Mouse (Mus musculus) MEL (cell line): ENCODE data around the gene Tmem205. TPM values are rescaled to one million over a fixed set of nuclear protein-coding genes. Genes with fewer than 3 reads are reported as not detected.

Experiments
- DNase-seq: peaks from one replicate; pipeline ENCODE4 v3.0.0; 2011; ENCODE audit warnings: low read depth, low spot score
- H3K27ac ChIP-seq: 2 replicates; pipeline ENCODE4 v1.5.1; 2012; ENCODE audit warnings: low read depth, mild to moderate bottlenecking, control low read depth, low read length, moderate library complexity; ENCODE audit not compliant: control insufficient read depth
- H3K27me3 ChIP-seq, 2 experiments: fragments of 150-350 bp in 1 of 2; sonication (generic) in 1 of 2; 2 replicates each; pipeline ENCODE4 v1.6.1; 2012; ENCODE audit warnings: low read length in 2 of 2, mild to moderate bottlenecking in 2 of 2, improper control_type of control experiment in 1 of 2, moderate library complexity in 1 of 2; ENCODE audit not compliant: insufficient read depth in 2 of 2, control insufficient read depth in 1 of 2
- H3K36me3 ChIP-seq, 2 experiments: 2 replicates each; pipeline ENCODE4 v1.6.1; 2012 to 2014; ENCODE audit warnings: low read length in 2 of 2, improper control_type of control experiment in 1 of 2, inconsistent platforms in 1 of 2, mild to moderate bottlenecking in 1 of 2; ENCODE audit not compliant: insufficient read depth in 2 of 2, control insufficient read depth in 1 of 2
- H3K4me1 ChIP-seq, 2 experiments: fragments of 150-350 bp in 1 of 2; sonication (generic) in 1 of 2; 2 replicates each; pipeline ENCODE4 v1.6.1; 2012; ENCODE audit warnings: low read length in 2 of 2, improper control_type of control experiment in 1 of 2, mild to moderate bottlenecking in 1 of 2; ENCODE audit not compliant: insufficient read depth in 2 of 2, control insufficient read depth in 1 of 2
- H3K4me3 ChIP-seq, 2 experiments: fragments of 150-350 bp in 1 of 2; sonication (generic) in 1 of 2; 2 replicates each; pipeline ENCODE4 v1.5.1; 2012; ENCODE audit warnings: low read depth in 2 of 2, low read length in 2 of 2, mild to moderate bottlenecking in 2 of 2, moderate library complexity in 2 of 2, control low read depth in 1 of 2, improper control_type of control experiment in 1 of 2; ENCODE audit not compliant: control insufficient read depth in 1 of 2, insufficient read depth in 1 of 2
- H3K79me2 ChIP-seq: 2 replicates; pipeline ENCODE4 v1.6.1; 2012; ENCODE audit warnings: mild to moderate bottlenecking, low read length, moderate library complexity; ENCODE audit not compliant: control insufficient read depth, poor library complexity, insufficient read depth
- H3K9ac ChIP-seq: 2 replicates; pipeline ENCODE4 v1.6.1; 2012; ENCODE audit warnings: low read depth, mild to moderate bottlenecking, control low read depth, low read length, moderate library complexity; ENCODE audit not compliant: control insufficient read depth, poor library complexity, severe bottlenecking
- H3K9me3 ChIP-seq: fragments of 150-350 bp; sonication (generic); replicated peaks from 2 replicates; pipeline ENCODE4 v1.6.1; 2012; ENCODE audit warnings: mild to moderate bottlenecking, low read length, improper control_type of control experiment, moderate library complexity; ENCODE audit not compliant: insufficient read depth
- BHLHE40 ChIP-seq: IDR thresholded peaks from 2 replicates; pipeline ENCODE4 v1.6.1; 2012; ENCODE audit warnings: low read depth, mild to moderate bottlenecking, inconsistent platforms, low read length, improper control_type of control experiment, borderline replicate concordance
- ETS1 ChIP-seq: IDR thresholded peaks from 2 replicates; pipeline ENCODE4 v1.6.1; 2012; ENCODE audit warnings: low read depth, mild to moderate bottlenecking, inconsistent platforms, low read length, improper control_type of control experiment, moderate library complexity
- GABPA ChIP-seq: IDR thresholded peaks from 2 replicates; pipeline ENCODE4 v1.6.1; 2012; ENCODE audit warnings: low read depth, mild to moderate bottlenecking, inconsistent platforms, low read length, improper control_type of control experiment, moderate library complexity
- MAX ChIP-seq: IDR thresholded peaks from 2 replicates; pipeline ENCODE4 v1.6.1; 2011; ENCODE audit warnings: low read length, improper control_type of control experiment
- MEF2A ChIP-seq: IDR thresholded peaks from 2 replicates; pipeline ENCODE4 v1.6.1; 2014; ENCODE audit warnings: low read depth, mild to moderate bottlenecking, inconsistent platforms, low read length, improper control_type of control experiment; ENCODE audit not compliant: poor library complexity, insufficient replicate concordance, severe bottlenecking; ENCODE audit errors: extremely low read depth
- MXI1 ChIP-seq: IDR thresholded peaks from 2 replicates; pipeline ENCODE4 v1.6.1; 2011; ENCODE audit warnings: mild to moderate bottlenecking, low read depth, low read length, improper control_type of control experiment
- MYB ChIP-seq: IDR thresholded peaks from 2 replicates; pipeline ENCODE4 v1.6.1; 2011; ENCODE audit warnings: mild to moderate bottlenecking, low read depth, low read length, improper control_type of control experiment
- MYC ChIP-seq: IDR thresholded peaks from 2 replicates; pipeline ENCODE4 v1.6.1; 2011; ENCODE audit warnings: low read depth, mild to moderate bottlenecking, low read length, improper control_type of control experiment, moderate library complexity
- NRF1 ChIP-seq: IDR thresholded peaks from 2 replicates; pipeline ENCODE4 v1.6.1; 2014; ENCODE audit warnings: low read depth, mild to moderate bottlenecking, inconsistent platforms, low read length, improper control_type of control experiment, moderate library complexity; ENCODE audit not compliant: poor library complexity, insufficient read depth, severe bottlenecking
- POLR2AphosphoS5 ChIP-seq: IDR thresholded peaks from 2 replicates; pipeline ENCODE4 v1.6.1; 2012; ENCODE audit warnings: low read depth, borderline replicate concordance, mild to moderate bottlenecking, inconsistent platforms, low read length, moderate library complexity, mixed read lengths
- RCOR1 ChIP-seq: IDR thresholded peaks from 2 replicates; pipeline ENCODE4 v1.6.1; 2012; ENCODE audit warnings: low read depth, mild to moderate bottlenecking, inconsistent platforms, low read length, improper control_type of control experiment
- SMC3 ChIP-seq: IDR thresholded peaks from 2 replicates; pipeline ENCODE4 v1.6.1; 2011; ENCODE audit warnings: low read depth, low read length, improper control_type of control experiment
- TAL1 ChIP-seq: IDR thresholded peaks from 2 replicates; pipeline ENCODE4 v1.6.1; 2012; ENCODE audit warnings: mild to moderate bottlenecking, inconsistent platforms, low read length, moderate library complexity, mixed read lengths
- TCF12 ChIP-seq: IDR thresholded peaks from 2 replicates; pipeline ENCODE4 v1.6.1; 2014; ENCODE audit warnings: low read depth, mild to moderate bottlenecking, inconsistent platforms, low read length, improper control_type of control experiment, moderate library complexity
- USF1 ChIP-seq: IDR thresholded peaks from 2 replicates; pipeline ENCODE4 v1.6.1; 2014; ENCODE audit warnings: low read depth, mild to moderate bottlenecking, inconsistent platforms, low read length, improper control_type of control experiment, moderate library complexity
- USF2 ChIP-seq, 2 experiments: IDR thresholded peaks; 2 replicates each; pipeline ENCODE4 v1.6.1; 2011 to 2012; ENCODE audit warnings: improper control_type of control experiment in 2 of 2, low read length in 2 of 2, borderline replicate concordance in 1 of 2, inconsistent platforms in 1 of 2, low read depth in 1 of 2, mild to moderate bottlenecking in 1 of 2; ENCODE audit not compliant: insufficient read depth in 1 of 2
- ZMIZ1 ChIP-seq: IDR thresholded peaks from 2 replicates; pipeline ENCODE4 v1.6.1; 2012; ENCODE audit warnings: low read depth, mild to moderate bottlenecking, inconsistent platforms, low read length, improper control_type of control experiment, moderate library complexity
- polyA plus RNA-seq, 2 experiments: library from polyadenylated mRNA; stranded (reverse) in 1 of 2; unstranded in 1 of 2; fragments of >175 nt in 1 of 2; fragments of >200 nt in 1 of 2; gene quantifications; 2 replicates each; pipeline versions ENCODE4 v1.2.1 to v1.2.4; 2012; ENCODE audit warnings: low replicate concordance in 2 of 2, low read depth in 1 of 2; ENCODE audit not compliant: insufficient read length in 2 of 2, insufficient read depth in 1 of 2, missing spikeins in 1 of 2
- total RNA-seq: library from RNA; depleted of rRNA; stranded (reverse); fragments of 300-350 nt; gene quantifications from 2 replicates; pipeline ENCODE4 v1.2.3, GENCODE M21; 2012

Tmem205 gene
- total and polyA plus RNA-seq, 3 experiments, result 114 to 118 TPM; not detected in 1

- no peaks in the 10 kb centered on the region for H3K27me3 ChIP-seq
- H3K27ac ChIP-seq, result peak overlapping the region; percentile 36
- H3K79me2 ChIP-seq, result peaks cover 8% of the 10 kb centered on the region
- TF ChIP-seq MEF2A (no peak), TAL1 (no peak), ETS1 (peak; percentile 69; the same call in 1 of the 2 replicates), USF2 (IDR thresholded peaks at IDR 0.05; ENCODE audit: borderline replicate concordance in 1 of 2, insufficient read depth in 1 of 2, low read depth in 1 of 2, low read length in 2 of 2) (no peak), MXI1 (peak; percentile 81; the same call in 1 of the 2 replicates), MAX (peak; percentile 82), SMC3 (no peak), BHLHE40 (peak; percentile 99), POLR2AphosphoS5 (no peak), USF1 (peak; percentile 46; the same call in 1 of the 2 replicates), RCOR1 (peak; percentile 36; the same call in 1 of the 2 replicates), TCF12 (no peak), MYB (no peak), GABPA (no peak), MYC (peak; percentile 92; the same call in 1 of the 2 replicates), NRF1 (no peak)
- peaks cover 2 to 33% of the 10 kb centered on the region in 2 experiments for H3K36me3 ChIP-seq
- H3K9me3 ChIP-seq, result no peaks in the 10 kb centered on the region
- H3K4me3 ChIP-seq, result peak overlapping the region; percentile 50 to 82
- peak overlapping the region; percentile 64 for H3K9ac ChIP-seq
- peak; percentile 86 for DNase-seq
- H3K4me1 ChIP-seq, result peaks cover 21 to 39% of the 10 kb centered on the region in 2 experiments
These were observed 572 bp downstream of the Tmem205 start for GRCm38 (mm10) chr9:21926784-21927183.

GRCm38 (mm10) chr9:21926155-21926554 lies 1.2 kb downstream of the Tmem205 start:
- no peak overlapping the region for H3K27ac ChIP-seq
- H3K4me1 ChIP-seq, result peaks cover 17 to 34% of the 10 kb centered on the region in 2 experiments
- no peaks in the 10 kb centered on the region for H3K9me3 ChIP-seq
- TF ChIP-seq ZMIZ1, result no peak
- H3K4me3 ChIP-seq, result peak overlapping the region; percentile 50 to 82; a peak in 3 of 4 replicates
- peak overlapping the region; percentile 64 for H3K9ac ChIP-seq
- H3K27me3 ChIP-seq, result no peaks in the 10 kb centered on the region
- DNase-seq, result no peak
- H3K79me2 ChIP-seq, result peaks cover 8% of the 10 kb centered on the region
- H3K36me3 ChIP-seq, result peaks cover 2 to 28% of the 10 kb centered on the region in 2 experiments
